Mouse (Mus musculus): ENCODE measurements at regions not wholly inside any gene's neighbourhood (a gene's known extent, or its start where the extent isn't known, plus 50 kb on each side); places are given as distances from the start of the nearest gene placed in this dataset.
A peak's percentile ranks its signal among the peaks of the same experiment; 100 is the strongest.

DNA sequence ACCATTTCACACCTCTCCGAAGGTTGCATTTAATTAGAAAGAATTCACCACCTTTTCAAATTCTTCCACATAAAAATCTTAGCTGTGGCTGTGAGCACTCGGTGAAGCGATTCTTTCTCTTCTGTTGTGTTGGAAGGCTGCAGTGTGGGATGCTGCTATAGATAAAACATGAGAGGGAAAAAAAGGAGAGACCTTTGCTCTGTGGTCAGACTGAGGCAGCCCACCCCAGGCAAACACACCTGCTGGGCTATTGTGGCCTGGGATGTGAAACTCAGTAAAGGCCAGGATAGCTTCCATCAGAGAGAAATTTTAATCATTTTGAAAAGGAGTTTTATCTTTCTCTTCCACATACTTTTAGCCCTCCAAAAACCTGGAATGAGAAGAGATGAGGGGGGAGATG lies 625.3 kb upstream of the Akr1e1 start:
- ATAC-seq (replicated peaks; ENCODE audit: insufficient number of reproducible peaks, insufficient read depth, low FRiP score, low read depth) = no peak
- no peaks in the 10 kb centered on the region for H3K27me3 ChIP-seq
- H3K4me2 ChIP-seq = no peak overlapping the region
- H3K27ac ChIP-seq = no peak overlapping the region
- no peak overlapping the region for H3K4me3 ChIP-seq
- no peak overlapping the region for H3K9ac ChIP-seq
- no peaks in the 10 kb centered on the region for H3K36me3 ChIP-seq
- WGBS = 77% methylated on average over 3 of the region's 3 CpGs
- no peaks in the 10 kb centered on the region for H3K9me3 ChIP-seq (replicated peaks)
- H3K4me1 ChIP-seq (replicated peaks) = no peaks in the 10 kb centered on the region

DNA sequence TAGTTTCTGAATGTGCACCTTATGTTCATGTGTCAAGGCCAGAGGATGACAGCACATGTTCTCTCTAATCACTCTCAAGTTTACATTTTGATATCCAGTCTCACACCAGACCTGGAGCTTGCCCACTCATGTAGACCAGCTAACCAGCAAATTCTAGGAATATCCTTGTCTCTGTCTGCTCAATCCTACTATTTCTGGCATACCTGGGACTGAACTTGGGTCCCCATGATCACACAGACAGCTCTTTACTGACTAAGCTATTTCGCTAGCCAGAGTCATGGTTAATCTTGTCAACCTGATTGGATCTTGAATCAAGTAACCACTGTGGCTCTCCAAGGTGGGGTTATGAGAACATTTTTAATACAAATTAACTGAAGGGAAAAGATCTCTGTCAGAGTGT lies 625.9 kb upstream of the Klf6 start:
- no peak overlapping the region for H3K4me2 ChIP-seq
- H3K27ac ChIP-seq = no peak overlapping the region
- ATAC-seq (replicated peaks; ENCODE audit: insufficient number of reproducible peaks, insufficient read depth, low FRiP score, low read depth) = no peak
- H3K9me3 ChIP-seq (replicated peaks) = no peaks in the 10 kb centered on the region
- H3K36me3 ChIP-seq = no peaks in the 10 kb centered on the region
- H3K9ac ChIP-seq = no peak overlapping the region
- 89% methylated on average over 1 of the region's 1 CpGs for WGBS
- H3K4me1 ChIP-seq (replicated peaks) = no peaks in the 10 kb centered on the region
- H3K4me3 ChIP-seq = no peak overlapping the region
- H3K27me3 ChIP-seq = no peaks in the 10 kb centered on the region

GRCm38 (mm10) chr13:5240541-5240940 lies 620.7 kb upstream of the Klf6 start:
- no peaks in the 10 kb centered on the region for H3K4me1 ChIP-seq (replicated peaks)
- H3K4me2 ChIP-seq = no peak overlapping the region
- no peaks in the 10 kb centered on the region for H3K36me3 ChIP-seq
- no peak overlapping the region for H3K9ac ChIP-seq
- H3K4me3 ChIP-seq = no peak overlapping the region
- WGBS = 70% methylated on average over 4 of the region's 4 CpGs
- ATAC-seq (replicated peaks; ENCODE audit: insufficient number of reproducible peaks, insufficient read depth, low FRiP score, low read depth) = no peak
- H3K27ac ChIP-seq = no peak overlapping the region
- H3K27me3 ChIP-seq = no peaks in the 10 kb centered on the region
- H3K9me3 ChIP-seq (replicated peaks) = no peaks in the 10 kb centered on the region

GRCm38 (mm10) chr13:5242782-5243181 lies 618.5 kb upstream of the Klf6 start:
- WGBS = 58% methylated on average over 2 of the region's 2 CpGs
- Histone ChIP-seq H3K27ac (no peak overlapping the region), H3K4me3 (no peak overlapping the region), H3K9ac (no peak overlapping the region), H3K4me2 (no peak overlapping the region), H3K4me1 (replicated peaks) (no peaks in the 10 kb centered on the region), H3K27me3 (no peaks in the 10 kb centered on the region), H3K9me3 (replicated peaks) (no peaks in the 10 kb centered on the region), H3K36me3 (no peaks in the 10 kb centered on the region)
- ATAC-seq (replicated peaks; ENCODE audit: insufficient number of reproducible peaks, insufficient read depth, low FRiP score, low read depth) = no peak

- Histone ChIP-seq H3K36me3 (no peaks in the 10 kb centered on the region), H3K27ac (peak overlapping the region; percentile 62), H3K9ac (no peak overlapping the region), H3K4me1 (replicated peaks) (peaks cover 7% of the 10 kb centered on the region; the same call in 1 of the 2 replicates), H3K27me3 (no peaks in the 10 kb centered on the region), H3K4me2 (no peak overlapping the region), H3K4me3 (no peak overlapping the region), H3K9me3 (replicated peaks) (no peaks in the 10 kb centered on the region)
- ATAC-seq (replicated peaks; ENCODE audit: insufficient number of reproducible peaks, insufficient read depth, low FRiP score, low read depth) = peak; percentile 66; the same call in 1 of the 2 replicates
- 22% methylated on average over 3 of the region's 3 CpGs for WGBS
Measured at GRCm38 (mm10) chr13:5248671-5249391, 612.5 kb upstream of the Klf6 start.

DNA sequence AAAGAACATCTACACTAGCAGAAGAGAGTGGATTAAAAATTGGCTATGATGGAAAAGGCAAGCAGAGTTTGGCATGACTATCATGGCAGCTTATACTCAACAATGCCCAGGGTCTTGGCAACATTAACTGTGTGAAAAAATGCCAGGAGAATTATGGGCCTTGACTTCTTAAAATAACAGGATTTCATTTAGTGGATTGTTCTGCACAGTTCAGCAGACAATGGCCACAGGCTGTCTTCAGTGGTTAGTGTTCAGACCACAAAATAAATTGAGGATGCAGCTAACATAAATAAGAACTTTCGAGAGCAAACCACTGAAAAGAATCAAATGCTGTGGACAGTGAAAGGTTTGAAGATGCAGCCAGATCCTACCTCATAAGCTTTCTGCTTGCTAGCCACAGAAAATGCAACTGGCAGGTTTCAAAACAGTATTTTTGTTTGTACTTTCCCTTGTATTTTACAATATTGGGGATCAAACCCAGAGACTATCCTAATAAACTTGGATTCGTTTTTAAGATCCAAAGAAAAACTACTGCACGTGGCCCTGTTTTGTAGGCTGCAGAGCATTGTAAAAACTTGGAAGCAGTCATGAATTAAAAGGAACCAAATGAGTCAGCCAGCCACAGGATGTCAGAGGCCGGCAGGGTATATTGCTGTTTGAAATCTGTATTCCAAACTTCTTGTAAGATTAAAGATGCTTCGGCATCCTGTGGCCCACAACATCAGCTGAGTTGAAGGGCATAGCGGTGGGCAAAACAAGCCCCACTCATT lies 603.2 kb upstream of the Klf6 start:
- Histone ChIP-seq H3K27me3 (no peaks in the 10 kb centered on the region), H3K27ac (no peak overlapping the region), H3K9me3 (replicated peaks) (no peaks in the 10 kb centered on the region), H3K9ac (no peak overlapping the region), H3K4me3 (no peak overlapping the region), H3K4me2 (no peak overlapping the region), H3K36me3 (no peaks in the 10 kb centered on the region), H3K4me1 (replicated peaks) (no peaks in the 10 kb centered on the region)
- WGBS = 71% methylated on average over 6 of the region's 6 CpGs
- no peak for ATAC-seq (replicated peaks; ENCODE audit: insufficient number of reproducible peaks, insufficient read depth, low FRiP score, low read depth)

DNA sequence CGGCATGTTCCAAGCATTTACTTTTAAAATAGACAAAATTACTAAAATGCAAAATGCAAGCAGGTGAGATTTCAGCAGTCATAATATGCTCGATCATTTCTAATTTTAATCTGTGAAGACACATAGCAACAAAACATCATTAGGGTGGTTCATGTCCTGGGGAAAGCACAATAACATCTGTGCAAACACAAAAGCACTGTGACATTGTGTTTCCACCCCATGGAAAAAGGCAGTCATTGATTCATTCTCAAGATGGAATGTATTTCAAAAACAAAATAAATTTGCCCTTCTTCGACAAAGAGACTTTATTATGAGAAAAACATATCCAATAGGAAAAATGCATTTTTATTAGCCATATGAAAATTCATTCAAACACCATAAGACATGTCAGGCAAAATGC lies 601.5 kb upstream of the Klf6 start:
- no peak overlapping the region for H3K4me2 ChIP-seq
- H3K27me3 ChIP-seq = no peaks in the 10 kb centered on the region
- no peak overlapping the region for H3K4me3 ChIP-seq
- ATAC-seq (replicated peaks; ENCODE audit: insufficient number of reproducible peaks, insufficient read depth, low FRiP score, low read depth) = no peak
- no peaks in the 10 kb centered on the region for H3K36me3 ChIP-seq
- H3K9me3 ChIP-seq (replicated peaks) = no peaks in the 10 kb centered on the region
- no peak overlapping the region for H3K9ac ChIP-seq
- H3K27ac ChIP-seq = no peak overlapping the region
- no peaks in the 10 kb centered on the region for H3K4me1 ChIP-seq (replicated peaks)
- WGBS = 80% methylated on average over 3 of the region's 3 CpGs

- H3K27ac ChIP-seq = no peak overlapping the region
- H3K9me3 ChIP-seq (replicated peaks) = no peaks in the 10 kb centered on the region
- no peak overlapping the region for H3K4me2 ChIP-seq
- H3K4me1 ChIP-seq (replicated peaks) = no peaks in the 10 kb centered on the region
- ATAC-seq (replicated peaks; ENCODE audit: insufficient number of reproducible peaks, insufficient read depth, low FRiP score, low read depth) = no peak
- no peak overlapping the region for H3K9ac ChIP-seq
- H3K27me3 ChIP-seq = no peaks in the 10 kb centered on the region
- H3K36me3 ChIP-seq = no peaks in the 10 kb centered on the region
- 51% methylated on average over 1 of the region's 1 CpGs for WGBS
- no peak overlapping the region for H3K4me3 ChIP-seq
Measured at GRCm38 (mm10) chr13:5272506-5273192, 588.6 kb upstream of the Klf6 start.

GRCm38 (mm10) chr13:5276564-5276963 lies 584.7 kb upstream of the Klf6 start:
- Histone ChIP-seq H3K4me1 (replicated peaks) (no peaks in the 10 kb centered on the region), H3K36me3 (no peaks in the 10 kb centered on the region), H3K27ac (no peak overlapping the region), H3K9ac (no peak overlapping the region), H3K4me3 (no peak overlapping the region), H3K4me2 (no peak overlapping the region), H3K9me3 (replicated peaks) (no peaks in the 10 kb centered on the region), H3K27me3 (no peaks in the 10 kb centered on the region)
- ATAC-seq (replicated peaks; ENCODE audit: insufficient number of reproducible peaks, insufficient read depth, low FRiP score, low read depth) = no peak
- 46% methylated on average over 1 of the region's 1 CpGs for WGBS

GRCm38 (mm10) chr13:5289753-5290449 lies 571.4 kb upstream of the Klf6 start:
- H3K4me3 ChIP-seq = no peak overlapping the region
- 81% methylated on average over 1 of the region's 1 CpGs for WGBS
- H3K36me3 ChIP-seq = no peaks in the 10 kb centered on the region
- H3K9me3 ChIP-seq (replicated peaks) = no peaks in the 10 kb centered on the region
- H3K4me1 ChIP-seq (replicated peaks) = no peaks in the 10 kb centered on the region; the same call in 1 of the 2 replicates
- ATAC-seq (replicated peaks; ENCODE audit: insufficient number of reproducible peaks, insufficient read depth, low FRiP score, low read depth) = no peak
- no peak overlapping the region for H3K27ac ChIP-seq
- H3K27me3 ChIP-seq = no peaks in the 10 kb centered on the region
- H3K9ac ChIP-seq = no peak overlapping the region
- no peak overlapping the region for H3K4me2 ChIP-seq

DNA sequence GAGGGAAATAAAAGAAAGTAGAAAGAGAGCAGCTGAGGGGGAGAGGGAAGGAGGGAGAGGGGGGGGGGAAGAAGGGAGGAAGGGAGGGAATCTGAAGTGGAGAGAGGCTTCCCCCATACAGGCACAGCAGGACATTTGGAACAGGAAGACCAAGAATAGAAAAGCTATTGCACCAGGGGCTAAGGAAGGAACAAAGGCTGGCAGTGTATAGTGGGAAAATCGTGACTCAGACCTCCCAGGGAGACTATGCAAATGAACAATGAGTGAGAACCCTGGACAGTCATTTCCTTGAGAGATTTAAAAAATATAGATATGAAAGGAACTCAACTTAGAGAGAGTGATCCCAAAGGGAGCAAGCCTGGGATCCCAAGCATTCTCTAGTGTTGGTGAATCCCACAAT lies 559.1 kb upstream of the Klf6 start:
- ATAC-seq (replicated peaks; ENCODE audit: insufficient number of reproducible peaks, insufficient read depth, low FRiP score, low read depth) = peak; percentile 50; the same call in 1 of the 2 replicates
- Histone ChIP-seq H3K4me3 (no peak overlapping the region), H3K4me2 (no peak overlapping the region), H3K9me3 (replicated peaks) (no peaks in the 10 kb centered on the region), H3K27ac (no peak overlapping the region), H3K9ac (no peak overlapping the region), H3K4me1 (replicated peaks) (no peaks in the 10 kb centered on the region), H3K36me3 (no peaks in the 10 kb centered on the region), H3K27me3 (no peaks in the 10 kb centered on the region)
- WGBS = 19% methylated on average over 1 of the region's 1 CpGs

Data from heart, embryonic 15.5 days (tissue).